Mouse (Mus musculus): ENCODE data around the gene Zglp1.
"Not testable (repeated sequence)": the region's sequence is repeated elsewhere in the genome, so short reads cannot be mapped to it uniquely, and the experiment has no call there.

Gene Zglp1

DNA sequence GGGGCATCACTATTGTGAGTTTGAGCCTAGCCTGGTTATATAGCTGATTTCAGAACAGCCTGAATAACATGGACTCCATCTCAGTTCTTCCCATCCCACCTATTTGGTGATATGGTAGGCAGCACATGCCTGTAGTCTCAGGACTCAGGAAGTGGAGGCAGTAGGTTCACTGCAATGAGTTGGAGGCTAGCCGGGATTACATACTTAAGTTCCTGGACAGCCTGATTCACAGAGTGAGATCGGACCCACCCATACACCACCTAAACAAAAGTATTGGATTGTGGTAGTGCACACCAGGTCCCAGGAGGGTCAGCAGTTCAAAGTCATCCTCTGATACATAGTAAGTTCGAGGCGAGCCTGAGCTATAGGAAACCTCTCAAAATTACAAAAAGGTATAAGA lies 5.7 kb upstream of the Zglp1 start:
- no peak for DNase-seq (ENCODE audit: low spot score)

DNA sequence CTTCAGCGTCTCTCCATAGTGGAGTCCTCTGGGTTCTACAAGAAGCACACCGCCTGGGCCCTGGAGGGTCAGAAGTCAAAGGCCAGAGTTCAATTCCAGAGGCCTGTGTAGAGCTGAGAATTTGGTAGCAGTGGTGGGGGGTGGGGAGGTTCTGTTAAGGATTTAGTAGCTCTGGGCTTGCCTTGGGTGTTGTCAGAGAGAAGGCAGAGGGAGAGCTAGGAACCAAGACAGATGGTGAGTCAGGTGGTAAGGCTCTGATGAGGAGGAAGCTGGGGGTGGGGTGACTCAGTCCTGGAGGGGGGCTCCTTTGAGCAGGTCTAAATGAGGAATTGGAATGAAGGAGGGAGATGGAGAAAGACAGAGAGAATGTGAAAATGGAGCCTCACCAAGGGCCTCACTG lies 4.0 kb downstream of the Zglp1 start:
- DNase-seq (ENCODE audit: low spot score) = no peak

DNA sequence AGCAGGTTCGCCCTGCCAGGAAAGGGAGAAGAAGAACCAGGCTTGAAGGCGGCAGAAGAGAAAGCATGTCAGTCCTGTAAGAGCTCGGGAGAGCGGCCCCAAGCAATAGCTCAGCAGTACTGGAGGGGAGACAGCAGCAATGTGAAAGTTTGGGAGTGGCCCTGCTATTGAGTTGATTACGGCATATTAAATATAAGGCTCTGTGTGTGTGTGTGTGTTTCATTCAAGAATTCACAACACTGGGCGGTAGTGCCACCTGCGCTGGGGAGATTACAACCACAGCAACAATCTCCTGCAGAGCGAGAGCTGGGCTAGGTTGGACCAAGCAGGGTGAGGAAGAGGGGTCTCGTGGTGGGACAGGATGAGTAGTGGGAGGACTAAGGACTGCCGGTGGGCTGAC lies 15.3 kb downstream of the Zglp1 start:
- DNase-seq (ENCODE audit: low spot score) = no peak

DNA sequence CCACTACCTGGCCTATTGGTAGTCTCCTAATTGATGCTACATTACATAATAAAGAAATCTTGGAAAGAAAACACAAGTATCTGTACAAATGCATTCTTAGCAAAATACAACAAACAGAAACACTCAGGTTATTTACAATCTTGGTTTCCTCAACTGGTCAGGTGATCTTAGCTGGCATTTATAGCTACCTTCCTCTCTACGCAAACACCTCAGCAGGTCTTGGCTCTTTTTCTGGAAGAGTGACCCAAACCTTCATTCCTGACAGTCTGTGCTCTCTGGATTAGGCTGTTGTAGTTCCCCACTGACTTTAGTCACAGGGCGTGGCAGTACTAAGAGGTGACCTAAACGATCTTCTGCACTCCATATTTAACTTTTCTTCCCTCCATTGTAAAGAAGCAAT lies 21.7 kb downstream of the Zglp1 start:
- DNase-seq (ENCODE audit: low spot score) = no peak

DNA sequence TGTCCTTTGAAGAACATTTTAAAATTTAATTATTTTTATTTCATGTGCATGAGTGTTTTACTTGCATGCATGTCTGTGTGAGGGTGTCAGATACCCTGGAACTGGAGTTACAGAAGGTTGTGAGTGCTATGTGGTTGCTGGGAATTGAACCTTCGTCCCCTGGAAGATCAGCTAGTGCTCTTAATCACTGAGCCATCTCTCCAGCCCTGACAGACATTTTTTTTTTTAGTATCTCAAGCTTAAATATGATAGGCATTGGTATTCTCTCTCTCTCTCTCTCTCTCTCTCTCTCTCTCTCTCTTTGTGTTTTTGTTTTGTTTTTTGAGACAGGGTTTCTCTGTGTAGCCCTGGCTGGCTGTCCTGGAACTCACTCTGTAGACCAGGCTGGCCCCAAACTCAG lies 22.1 kb downstream of the Zglp1 start:
- DNase-seq (ENCODE audit: low spot score) = not testable (repeated sequence)

DNA sequence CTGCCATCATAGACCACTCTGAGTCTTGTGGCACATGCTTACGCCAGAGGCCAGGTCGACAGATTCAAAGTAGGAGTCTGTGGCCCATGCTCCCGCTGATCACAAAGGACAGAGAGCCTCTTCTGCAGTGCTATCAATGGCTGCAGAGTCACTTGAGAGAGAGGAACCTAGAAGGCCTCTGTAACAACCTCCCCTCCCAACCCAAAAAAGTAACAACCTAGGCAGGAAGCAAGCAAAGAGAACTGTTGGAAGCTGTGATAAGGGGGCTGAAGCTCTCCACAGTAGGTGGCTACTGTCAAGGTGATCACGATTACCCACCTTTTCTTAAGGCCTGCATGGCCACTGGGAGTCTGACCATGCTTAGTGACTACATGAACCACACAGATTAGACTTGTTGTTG lies 23.3 kb downstream of the Zglp1 start:
- DNase-seq (ENCODE audit: low spot score) = no peak

DNA sequence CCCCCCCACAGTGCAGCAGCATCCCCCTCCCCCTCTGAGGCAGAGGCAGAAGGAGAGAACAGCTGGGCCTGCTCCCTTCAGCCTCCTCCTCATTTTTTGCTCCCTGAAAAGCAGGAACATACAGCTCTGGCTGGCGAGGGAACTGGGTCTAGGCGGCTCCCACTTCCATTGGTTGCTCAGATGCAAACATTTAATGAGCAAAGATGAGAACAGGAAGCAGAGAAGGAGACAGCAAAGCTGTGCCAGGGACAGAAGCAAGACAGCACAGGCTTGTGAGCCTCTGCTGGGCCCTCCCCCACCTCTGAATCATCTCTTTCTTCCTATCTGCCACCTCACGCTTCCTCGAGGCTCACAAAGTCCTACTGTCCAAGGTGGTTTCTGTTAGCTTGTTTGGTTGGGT lies 25.6 kb downstream of the Zglp1 start:
- no peak for DNase-seq (ENCODE audit: low spot score)

DNA sequence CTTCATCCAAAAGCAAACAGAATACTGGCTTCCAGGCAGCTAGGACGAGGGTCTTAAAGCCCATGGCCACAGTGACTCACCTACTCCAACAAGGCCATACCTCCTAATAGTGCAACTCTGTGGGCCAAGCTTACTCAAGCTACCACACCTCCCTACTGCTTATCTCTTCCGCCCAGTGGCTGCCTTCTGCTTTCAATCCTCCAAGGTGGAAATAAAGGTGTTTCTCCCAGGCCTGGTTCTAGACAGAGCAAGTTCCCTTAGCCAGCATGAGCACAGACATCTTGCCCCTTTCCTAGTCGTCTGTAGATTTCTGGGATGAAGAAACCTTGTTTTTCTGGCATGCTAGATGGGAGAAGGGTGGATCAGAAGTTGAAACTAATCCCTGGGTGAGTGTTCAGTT lies 27.1 kb downstream of the Zglp1 start:
- DNase-seq (ENCODE audit: low spot score) = no peak

DNA sequence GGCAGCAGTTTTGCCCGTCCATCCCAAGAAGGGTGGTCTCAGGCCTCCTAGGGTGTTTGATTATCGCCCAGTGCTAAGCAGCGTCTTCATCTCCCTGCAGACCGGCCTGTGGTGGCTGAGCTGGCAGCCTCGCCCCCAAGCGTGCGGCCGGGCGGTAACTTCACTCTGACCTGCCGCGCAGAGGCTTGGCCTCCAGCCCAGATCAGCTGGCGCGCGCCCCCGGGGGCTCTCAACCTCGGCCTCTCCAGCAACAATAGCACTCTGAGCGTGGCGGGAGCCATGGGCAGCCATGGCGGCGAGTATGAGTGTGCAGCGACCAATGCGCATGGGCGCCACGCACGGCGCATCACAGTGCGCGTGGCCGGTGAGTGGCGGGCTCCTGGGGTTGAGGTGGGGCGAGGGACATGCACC lies 29.4 kb downstream of the Zglp1 start:
- no peak for DNase-seq (ENCODE audit: low spot score)

DNA sequence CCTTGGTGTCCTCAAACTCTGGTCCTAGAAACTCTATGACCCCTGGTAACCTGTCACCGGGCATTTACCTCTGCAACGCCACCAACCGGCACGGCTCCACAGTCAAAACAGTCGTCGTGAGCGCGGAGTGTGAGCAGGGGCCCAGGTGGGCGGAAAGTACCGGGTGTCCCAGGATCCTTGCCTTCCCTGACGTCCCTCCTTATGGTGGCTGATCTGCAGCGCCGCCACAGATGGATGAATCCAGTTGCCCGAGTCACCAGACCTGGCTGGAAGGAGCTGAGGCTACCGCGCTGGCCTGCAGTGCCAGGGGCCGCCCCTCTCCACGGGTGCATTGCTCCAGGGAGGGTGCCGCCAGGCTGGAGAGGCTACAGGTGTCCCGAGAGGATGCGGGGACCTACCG lies 30.2 kb downstream of the Zglp1 start:
- no peak for DNase-seq (ENCODE audit: low spot score)

DNA sequence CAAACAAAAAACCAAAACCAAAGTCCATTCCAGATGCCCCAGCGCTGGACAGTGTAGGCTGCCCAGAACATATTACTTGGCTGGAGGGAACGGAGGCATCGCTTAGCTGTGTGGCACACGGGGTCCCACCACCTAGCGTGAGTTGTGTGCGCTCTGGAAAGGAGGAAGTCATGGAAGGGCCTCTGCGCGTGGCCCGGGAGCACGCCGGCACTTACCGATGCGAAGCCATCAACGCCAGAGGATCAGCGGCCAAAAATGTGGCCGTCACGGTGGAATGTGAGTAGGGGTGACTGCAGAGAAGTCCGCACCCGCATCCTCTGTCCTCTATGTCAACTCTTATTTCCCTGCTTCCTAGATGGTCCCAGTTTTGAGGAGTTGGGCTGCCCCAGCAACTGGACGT lies 30.7 kb downstream of the Zglp1 start:
- DNase-seq (ENCODE audit: low spot score) = no peak

DNA sequence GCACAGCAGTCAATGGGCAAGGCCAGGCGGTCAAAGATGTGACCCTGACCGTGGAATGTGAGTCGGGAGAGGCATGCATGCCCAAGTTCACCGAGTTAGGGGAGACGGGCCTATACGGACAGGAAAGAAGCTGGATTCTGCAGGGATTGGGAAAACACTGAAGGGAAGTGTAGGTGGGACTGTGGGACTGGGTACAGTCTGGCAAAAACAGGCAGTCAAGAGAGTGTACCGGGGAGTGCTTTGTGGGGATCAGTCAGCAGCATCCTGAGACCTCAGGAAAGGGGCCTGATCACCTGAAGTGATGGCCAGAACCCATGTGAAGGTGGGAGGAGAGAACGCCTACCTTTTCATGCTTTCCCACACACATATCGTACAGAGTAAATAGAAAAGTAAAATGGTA lies 31.3 kb downstream of the Zglp1 start:
- no peak for DNase-seq (ENCODE audit: low spot score)

DNA sequence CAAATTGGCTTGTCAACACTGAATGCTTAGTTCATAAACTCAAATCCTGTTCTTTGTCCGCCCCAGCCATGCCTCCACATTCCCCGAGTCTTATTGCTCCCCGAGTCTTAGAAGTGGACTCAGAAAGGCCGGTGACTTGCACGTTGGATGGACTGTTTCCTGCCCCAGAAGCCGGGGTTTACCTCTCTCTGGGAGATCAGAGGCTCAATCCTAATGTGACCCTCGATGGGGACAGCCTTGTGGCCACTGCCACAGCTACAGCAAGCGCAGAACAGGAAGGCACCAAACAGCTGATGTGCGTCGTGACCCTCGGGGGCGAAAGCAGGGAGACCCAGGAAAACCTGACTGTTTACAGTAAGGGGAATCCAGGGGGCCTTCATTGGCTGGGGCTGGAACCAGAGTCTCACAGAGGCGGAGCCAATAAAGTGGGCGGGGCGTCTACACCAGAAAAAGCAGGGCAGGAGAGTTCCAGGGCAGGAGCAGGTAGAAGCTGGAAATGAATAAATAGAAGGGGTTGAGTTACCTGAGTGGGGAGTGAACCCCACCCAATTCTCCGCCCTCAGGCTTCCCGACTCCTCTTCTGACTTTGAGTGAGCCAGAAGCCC lies 32.3 kb downstream of the Zglp1 start:
- no peak for DNase-seq (ENCODE audit: low spot score)

DNA sequence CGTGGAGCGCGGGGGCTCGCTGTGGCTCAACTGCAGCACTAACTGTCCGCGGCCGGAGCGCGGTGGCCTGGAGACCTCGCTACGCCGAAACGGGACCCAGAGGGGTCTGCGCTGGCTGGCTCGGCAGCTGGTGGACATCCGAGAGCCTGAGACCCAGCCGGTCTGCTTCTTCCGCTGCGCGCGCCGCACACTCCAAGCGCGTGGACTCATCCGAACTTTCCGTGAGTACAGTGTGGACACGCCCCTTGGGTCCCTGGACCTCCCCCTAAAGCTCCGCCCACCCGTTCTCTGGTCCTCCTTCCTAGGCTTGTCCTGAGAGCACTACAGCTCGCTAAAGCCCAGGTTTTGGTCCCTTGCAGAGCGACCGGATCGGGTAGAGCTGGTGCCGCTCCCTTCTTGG lies 33.8 kb downstream of the Zglp1 start:
- DNase-seq (ENCODE audit: low spot score) = peak; percentile 92

DNA sequence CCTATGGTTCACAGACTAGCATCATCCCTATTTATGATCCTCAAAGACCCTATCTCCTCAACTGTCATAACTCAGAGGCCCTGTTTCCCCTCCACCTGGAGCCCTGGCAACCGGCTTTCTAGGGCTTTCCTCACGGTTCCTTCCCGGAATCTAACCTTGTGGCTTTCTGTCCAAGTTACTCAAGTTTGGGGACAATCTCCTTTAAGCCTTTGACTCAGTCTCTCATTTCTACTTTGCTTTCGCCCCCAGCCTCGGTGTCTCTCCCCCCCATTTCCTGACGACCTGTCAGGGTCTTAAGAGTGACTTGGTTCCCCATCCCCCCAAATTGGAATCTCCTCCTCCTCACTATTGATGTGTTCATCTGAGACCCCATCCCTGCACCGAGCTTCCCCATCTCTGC lies 34.4 kb downstream of the Zglp1 start:
- no peak for DNase-seq (ENCODE audit: low spot score)

DNA sequence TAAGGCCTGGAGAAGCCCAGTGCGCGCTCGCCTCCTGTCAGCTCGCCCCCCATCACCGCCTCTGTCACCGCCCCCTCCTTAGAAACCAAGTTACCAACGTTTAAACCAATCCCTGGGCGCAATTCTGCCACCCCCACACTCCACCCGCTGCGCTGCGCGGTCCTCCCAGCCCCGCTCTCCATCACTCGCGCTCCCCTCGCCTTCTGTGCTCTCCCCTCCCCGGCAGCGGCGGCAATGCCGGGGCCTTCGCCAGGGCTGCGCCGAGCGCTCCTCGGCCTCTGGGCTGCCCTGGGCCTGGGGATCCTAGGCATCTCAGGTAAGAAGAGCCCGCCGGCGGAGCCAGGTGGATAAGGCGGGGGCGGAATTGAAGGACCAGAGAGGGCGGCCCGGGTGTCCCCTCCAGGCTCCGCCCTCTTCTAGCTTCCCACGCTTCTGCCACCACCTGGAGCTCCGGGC lies 35.0 kb downstream of the Zglp1 start, which contains the start of gene Icam5:
TSS of gene Icam5 (plus strand) at position 178 of the 456 bp plus-strand sequence.
- peak; percentile 40 for DNase-seq (ENCODE audit: low spot score)

DNA sequence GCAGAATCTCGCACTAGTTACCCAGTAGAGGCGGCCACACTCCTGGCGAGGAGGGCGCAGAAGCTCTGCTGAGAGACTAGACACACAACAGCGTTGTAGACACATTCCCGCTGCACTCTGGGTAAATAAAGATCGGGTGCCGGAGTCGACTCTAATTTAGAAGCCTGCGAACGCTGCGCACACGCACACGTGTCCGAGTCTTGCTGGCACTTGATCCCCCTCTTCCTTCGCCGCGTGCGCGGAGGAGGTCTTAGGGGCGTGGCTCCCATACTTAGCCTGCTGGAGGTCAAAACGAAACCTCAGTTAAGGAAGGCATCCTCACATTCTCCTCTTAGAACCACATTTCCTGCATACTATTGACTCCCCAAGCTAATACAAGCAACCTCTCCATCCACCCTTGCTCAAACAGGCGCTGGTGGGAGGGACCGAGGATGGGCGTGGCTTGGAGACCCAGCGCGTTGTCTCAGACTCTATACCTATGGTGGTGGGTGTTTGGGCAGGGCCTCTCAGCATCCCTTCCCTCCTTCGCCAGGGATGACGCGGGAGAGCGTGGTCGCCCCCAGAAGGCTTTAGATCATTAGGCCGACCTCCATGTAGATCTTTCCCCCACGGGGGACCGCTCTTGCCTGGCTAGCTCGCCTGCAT lies 35.5 kb downstream of the Zglp1 start:
- DNase-seq (ENCODE audit: low spot score) = peak; percentile 65

DNA sequence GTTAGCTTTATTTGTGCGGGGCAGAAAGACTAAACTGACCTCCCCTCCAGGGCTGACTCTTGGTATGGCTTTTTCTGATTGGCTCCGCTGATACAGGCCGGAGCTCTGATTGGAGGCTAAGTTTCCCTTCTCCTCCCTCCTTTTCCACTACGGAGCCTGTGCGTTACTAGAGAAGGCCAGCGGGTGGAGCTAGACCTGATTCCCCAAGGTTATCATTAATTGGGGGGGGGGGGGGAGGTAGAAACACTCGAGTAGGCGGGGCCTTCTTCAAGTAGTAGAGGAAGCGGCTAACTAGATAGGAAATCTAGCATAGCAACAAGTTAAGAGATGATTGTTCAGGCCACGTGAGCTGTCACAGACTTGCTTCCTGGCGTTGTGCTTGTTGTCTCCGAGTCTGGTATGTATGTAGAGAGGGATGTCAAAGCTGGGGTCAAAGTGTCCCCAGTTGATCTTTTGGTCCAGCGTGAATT lies 36.1 kb downstream of the Zglp1 start:
- peak; percentile 93 for DNase-seq (ENCODE audit: low spot score)

DNA sequence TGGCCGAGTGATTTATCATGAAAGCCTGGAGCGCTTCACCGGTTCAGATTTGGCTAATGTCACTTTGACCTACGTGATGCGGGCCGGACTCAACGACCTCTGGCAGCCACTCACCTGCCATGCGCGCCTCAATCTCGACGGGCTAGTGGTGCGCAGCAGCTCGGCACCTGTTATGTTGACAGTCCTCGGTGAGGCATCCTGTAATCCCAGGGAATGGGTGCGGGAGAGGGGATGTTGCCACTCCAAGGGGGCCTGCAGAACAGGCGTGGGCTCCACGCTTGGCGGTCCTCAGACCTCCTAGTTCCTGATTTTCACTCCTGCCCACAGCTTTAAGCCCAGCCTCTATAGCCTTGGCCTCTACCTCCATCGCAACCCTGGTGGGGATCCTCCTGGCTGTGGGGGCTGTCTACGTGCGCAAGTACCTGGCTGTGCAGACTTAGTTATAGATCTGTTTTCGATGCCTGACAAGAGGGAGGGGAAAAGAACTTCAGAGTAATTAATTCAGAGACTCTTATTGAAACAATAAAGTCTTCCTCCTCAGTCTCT lies 36.8 kb downstream of the Zglp1 start:
- DNase-seq (ENCODE audit: low spot score) = no peak

DNA sequence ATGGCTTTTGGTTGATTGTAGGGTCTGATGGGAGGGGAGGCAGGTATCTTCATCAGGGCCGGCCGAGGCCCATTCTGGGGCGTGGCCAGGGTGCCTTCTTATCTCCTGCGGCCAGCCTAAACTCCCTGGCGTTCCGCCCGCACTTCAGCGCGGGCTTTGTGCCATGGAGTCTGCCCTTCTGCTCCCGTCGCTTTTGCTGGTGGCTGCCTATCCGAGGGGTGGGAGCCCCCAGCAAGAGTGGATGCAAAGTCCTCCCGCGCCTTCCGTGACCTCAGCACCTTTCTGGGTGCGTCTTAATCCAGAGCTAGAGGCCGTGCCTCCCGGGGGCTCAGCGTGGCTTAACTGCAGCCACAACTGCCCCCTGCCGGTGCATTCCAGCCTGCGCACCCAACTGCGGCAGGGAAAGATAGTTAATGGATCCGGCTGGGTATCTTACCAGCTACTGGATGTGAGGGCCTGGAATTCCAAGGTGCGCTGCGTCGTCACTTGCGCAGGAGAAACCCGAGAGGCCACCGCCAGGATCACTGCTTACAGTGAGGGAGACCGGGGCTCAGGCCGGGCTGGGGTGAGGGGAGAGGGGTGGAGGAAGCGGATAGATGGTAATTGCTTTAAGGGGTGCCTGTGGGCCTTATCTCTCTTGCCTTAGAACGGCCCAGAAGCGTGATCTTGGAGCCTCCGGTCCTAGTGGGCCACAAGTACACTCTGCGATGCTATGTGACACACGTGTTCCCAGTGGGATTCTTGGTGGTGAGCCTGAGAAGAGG lies 37.4 kb downstream of the Zglp1 start, which contains the start of gene Icam4:
TSS of gene Icam4 (plus strand) at position 83 of the 764 bp plus-strand sequence.
- peak; percentile 87 for DNase-seq (ENCODE audit: low spot score)

DNA sequence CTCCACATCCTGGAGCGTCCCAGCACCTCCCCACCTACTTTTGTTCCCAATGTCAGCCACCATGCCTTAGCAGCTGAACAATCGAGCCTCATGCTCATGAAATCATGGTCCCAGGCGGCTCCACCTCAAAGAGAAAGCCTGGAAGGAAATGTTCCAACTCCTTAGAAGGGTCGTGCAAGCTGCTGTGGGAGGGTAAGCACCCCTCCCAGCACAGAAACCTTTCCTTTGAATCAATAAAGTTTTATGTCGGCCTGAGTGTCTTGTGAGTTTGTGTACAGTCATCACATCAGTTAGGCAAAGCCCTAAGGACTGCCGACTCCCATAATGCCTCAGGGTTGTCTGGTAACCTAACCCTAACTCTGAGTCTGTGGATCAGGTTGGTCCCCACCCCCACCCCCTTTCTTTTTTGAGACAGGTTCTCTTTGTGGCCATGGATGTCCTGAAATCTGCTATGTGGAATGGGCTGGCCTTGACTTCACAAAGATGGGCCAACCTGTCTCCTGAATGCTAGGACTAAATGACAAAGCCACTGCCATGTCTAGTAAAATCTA lies 38.3 kb downstream of the Zglp1 start:
- no peak for DNase-seq (ENCODE audit: low spot score)

DNA sequence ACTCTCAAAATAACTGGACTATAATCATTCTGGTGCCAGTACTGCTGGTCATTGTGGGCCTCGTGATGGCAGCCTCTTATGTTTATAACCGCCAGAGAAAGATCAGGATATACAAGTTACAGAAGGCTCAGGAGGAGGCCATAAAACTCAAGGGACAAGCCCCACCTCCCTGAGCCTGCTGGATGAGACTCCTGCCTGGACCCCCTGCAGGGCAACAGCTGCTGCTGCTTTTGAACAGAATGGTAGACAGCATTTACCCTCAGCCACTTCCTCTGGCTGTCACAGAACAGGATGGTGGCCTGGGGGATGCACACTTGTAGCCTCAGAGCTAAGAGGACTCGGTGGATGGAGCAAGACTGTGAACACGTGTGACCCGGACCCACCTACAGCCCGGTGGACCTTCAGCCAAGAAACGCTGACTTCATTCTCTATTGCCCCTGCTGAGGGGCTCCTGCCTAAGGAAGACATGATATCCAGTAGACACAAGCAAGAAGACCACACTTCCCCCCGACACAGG lies 39.1 kb downstream of the Zglp1 start:
- DNase-seq (ENCODE audit: low spot score) = no peak
